Mouse (Mus musculus) embryonic stem cell, embryonic (primary cell): Measurements from ENCODE around the gene Ppan.

Experiments used
- CTCF ChIA-PET, 4 experiments: fragments of 300-600 bp in 2 of 4; fragments of 350-600 bp in 2 of 4; sonication (Branson Sonifier 250); formaldehyde crosslinking; loops; one replicate each; lab custom pipeline; 2022; ENCODE audit warnings: inconsistent platforms in 2 of 4; lab: Charles Lee
- POLR2A ChIA-PET, 4 experiments: fragments of 300-600 bp in 2 of 4; fragments of 350-600 bp in 2 of 4; sonication (Branson Sonifier 250); formaldehyde crosslinking; loops; one replicate each; lab custom pipeline; 2022; ENCODE audit warnings: antibody characterized with exemption in 4 of 4, inconsistent platforms in 1 of 4; lab: Charles Lee

The Ppan gene

GRCm38 (mm10) chr9:20875021-20875790, 12.8 kb upstream of the Ppan start:
- POLR2A ChIA-PET, result interaction anchor here in 3 of 4 experiments (0.6 to 1.9 kb wide), 17 partner anchors 9 to 349 kb away, joined by 3 to 10 read pairs (median 4); partner anchors contain the start of genes Ubl5 (in 2 of the 3), Fbxl12 (in 1 of the 3) and Pin1 (in 1 of the 3)
- CTCF ChIA-PET, result interaction anchor here in 2 of 4 experiments (0.5 to 1.0 kb wide), 3 partner anchors 14 to 135 kb away, joined by 3 read pairs; no protein-coding TSS in a partner anchor

GRCm38 (mm10) chr9:20876318-20877117, 11.5 kb upstream of the Ppan start:
- CTCF ChIA-PET, result interaction anchor here in 2 of 4 experiments (0.8 to 2.2 kb wide), 3 partner anchors 15 to 238 kb away, joined by 4 to 11 read pairs (median 10); partner anchors contain the start of gene Icam5 (in 1 of the 2)
- POLR2A ChIA-PET, result interaction anchor here in 3 of 4 experiments (1.3 to 5.6 kb wide), 19 partner anchors 15 to 233 kb away, joined by 3 to 226 read pairs (median 24); partner anchors contain the start of genes Eif3g (in 2 of the 3), Gm38431 (in 2 of the 3), Icam4 (in 2 of the 3) and Ppan (in 2 of the 3)

GRCm38 (mm10) chr9:20877118-20878040, 10.6 kb upstream of the Ppan start:
- ChIA-PET CTCF (interaction anchor here (0.5 to 3.2 kb wide), 53 partner anchors 10 to 412 kb away, joined by 3 to 30 read pairs (median 5); partner anchors contain the start of genes Eif3g (in 4 of the 4), Icam4 (in 2 of the 4), Ppan (in 2 of the 4) and Icam5 (in 1 of the 4)), POLR2A (interaction anchor here (0.6 to 5.6 kb wide), 158 partner anchors 8 to 1363 kb away, joined by 3 to 226 read pairs (median 5); partner anchors contain the start of genes Eif3g (in 4 of the 4), Gm38431 (in 3 of the 4), Icam1 (in 3 of the 4) and Icam4 (in 3 of the 4))

GRCm38 (mm10) chr9:20878041-20878709, 9.8 kb upstream of the Ppan start:
- CTCF ChIA-PET, result interaction anchor here (0.5 to 3.2 kb wide), 55 partner anchors 9 to 413 kb away, joined by 3 to 30 read pairs (median 5); partner anchors contain the start of genes Eif3g (in 4 of the 4), Icam4 (in 2 of the 4), Ppan (in 2 of the 4) and Icam5 (in 1 of the 4)
- POLR2A ChIA-PET, result interaction anchor here (0.5 to 5.6 kb wide), 172 partner anchors 8 to 1362 kb away, joined by 3 to 226 read pairs (median 4); partner anchors contain the start of genes Eif3g (in 4 of the 4), Gm38431 (in 3 of the 4), Icam1 (in 3 of the 4) and Icam4 (in 3 of the 4)

GRCm38 (mm10) chr9:20878710-20879065, 9.3 kb upstream of the Ppan start:
- ChIA-PET POLR2A (interaction anchor here (0.6 to 5.6 kb wide), 122 partner anchors 8 to 667 kb away, joined by 3 to 226 read pairs (median 5); partner anchors contain the start of genes Eif3g (in 4 of the 4), Icam1 (in 3 of the 4), Icam4 (in 3 of the 4) and Ppan (in 3 of the 4)), CTCF (interaction anchor here (0.8 to 3.2 kb wide), 38 partner anchors 8 to 342 kb away, joined by 3 to 30 read pairs (median 6); partner anchors contain the start of genes Eif3g (in 4 of the 4), Ppan (in 2 of the 4), Icam4 (in 1 of the 4) and Icam5 (in 1 of the 4))

- ChIA-PET POLR2A (interaction anchor here (0.6 to 5.6 kb wide), 73 partner anchors 8 to 667 kb away, joined by 3 to 226 read pairs (median 7); partner anchors contain the start of genes Eif3g (in 4 of the 4), Ppan (in 3 of the 4), A230050P20Rik (in 2 of the 4) and Gm38431 (in 2 of the 4)), CTCF (interaction anchor here (1.1 to 3.2 kb wide), 25 partner anchors 8 to 304 kb away, joined by 3 to 30 read pairs (median 7); partner anchors contain the start of genes Eif3g (in 4 of the 4), Icam4 (in 1 of the 4), Icam5 (in 1 of the 4) and Ppan (in 1 of the 4))
These were observed 8.7 kb upstream of the Ppan start, which contains the start of gene Angptl6 for GRCm38 (mm10) chr9:20879097-20879792. Angptl6 (minus strand) TSS chr9:20879727.

- CTCF ChIA-PET, result interaction anchor here in 3 of 4 experiments (1.0 to 2.7 kb wide), 5 partner anchors 8 to 114 kb away, joined by 6 to 19 read pairs (median 7); partner anchors contain the start of gene Eif3g (in 1 of the 3)
These were observed 1.4 kb upstream of the Ppan start for GRCm38 (mm10) chr9:20886563-20886962.

GRCm38 (mm10) chr9:20887191-20887590, 784 bp upstream of the Ppan start:
- POLR2A ChIA-PET, result interaction anchor here in 3 of 4 experiments (0.7 to 13.1 kb wide), 17 partner anchors 8 to 337 kb away, joined by 3 to 226 read pairs (median 5); partner anchors contain the start of genes Angptl6 (in 2 of the 3), Eif3g (in 2 of the 3), Gm38431 (in 1 of the 3) and Icam1 (in 1 of the 3)
- CTCF ChIA-PET, result interaction anchor here (0.6 to 2.7 kb wide), 7 partner anchors 9 to 269 kb away, joined by 3 to 19 read pairs (median 6); partner anchors contain the start of gene Eif3g (in 1 of the 4)

More at GRCm38 (mm10) chr9:20886563-20886962, 1.4 kb upstream of the Ppan start:
- POLR2A ChIA-PET, result interaction anchor here in 3 of 4 experiments (0.5 to 13.1 kb wide), 19 partner anchors 8 to 337 kb away, joined by 3 to 226 read pairs (median 5); partner anchors contain the start of genes Angptl6 (in 2 of the 3), Eif3g (in 2 of the 3), Gm38431 (in 1 of the 3) and Icam1 (in 1 of the 3)

GRCm38 (mm10) chr9:20888386-20888765, 401 bp downstream of the Ppan start:
- CTCF ChIA-PET, result interaction anchor here (0.6 to 3.2 kb wide), 10 partner anchors 10 to 145 kb away, joined by 3 to 17 read pairs (median 6); partner anchors contain the start of genes Eif3g (in 3 of the 4) and S1pr2 (in 1 of the 4)
- POLR2A ChIA-PET, result interaction anchor here (0.6 to 13.1 kb wide), 35 partner anchors 8 to 358 kb away, joined by 3 to 226 read pairs (median 4); partner anchors contain the start of genes Eif3g (in 3 of the 4), Angptl6 (in 2 of the 4), A230050P20Rik (in 1 of the 4) and Gm38431 (in 1 of the 4)

GRCm38 (mm10) chr9:20889185-20890141, 1.5 kb downstream of the Ppan start:
- ChIA-PET POLR2A (interaction anchor here (0.6 to 13.1 kb wide), 48 partner anchors 9 to 238 kb away, joined by 3 to 235 read pairs (median 4); partner anchors contain the start of genes Eif3g (in 4 of the 4), Angptl6 (in 2 of the 4), Icam1 (in 2 of the 4) and A230050P20Rik (in 1 of the 4)), CTCF (interaction anchor here (0.5 to 3.6 kb wide), 8 partner anchors 9 to 1183 kb away, joined by 3 to 15 read pairs (median 6); partner anchors contain the start of genes Eif3g (in 3 of the 4) and S1pr2 (in 1 of the 4))

GRCm38 (mm10) chr9:20890411-20890810, 2.4 kb downstream of the Ppan start:
- ChIA-PET POLR2A (interaction anchor here (0.6 to 13.1 kb wide), 51 partner anchors 8 to 271 kb away, joined by 3 to 235 read pairs (median 6); partner anchors contain the start of genes Eif3g (in 4 of the 4), Angptl6 (in 2 of the 4), S1pr2 (in 2 of the 4) and Gm38431 (in 1 of the 4)), CTCF (interaction anchor here in 3 of 4 experiments (0.9 to 3.6 kb wide), 7 partner anchors 8 to 140 kb away, joined by 3 to 15 read pairs (median 4); partner anchors contain the start of gene Eif3g (in 3 of the 3))

- ChIA-PET CTCF (interaction anchor here in 3 of 4 experiments (1.0 to 3.6 kb wide), 5 partner anchors 10 to 139 kb away, joined by 3 to 15 read pairs (median 4); no protein-coding TSS in a partner anchor), POLR2A (interaction anchor here (0.5 to 13.1 kb wide), 62 partner anchors 7 to 1154 kb away, joined by 3 to 235 read pairs (median 5); partner anchors contain the start of genes Angptl6 (in 2 of the 4), Eif3g (in 1 of the 4), Gm38431 (in 1 of the 4) and Icam1 (in 1 of the 4))
These were observed 3.5 kb downstream of the Ppan start for GRCm38 (mm10) chr9:20891339-20892103.
